Mouse (Mus musculus) neural tube, embryonic 12.5 days (tissue): ENCODE results near the gene Usp40. TPM values are rescaled to one million over a fixed set of nuclear protein-coding genes. Genes with fewer than 3 reads are reported as not detected.
"Not testable (repeated sequence)": the region's sequence is repeated elsewhere in the genome, so short reads cannot be mapped to it uniquely, and the experiment has no call there.

Source experiments
- ATAC-seq: fragments of 200-750 bp; cut with Nextera tagmentation; 2 replicates; pipeline ENCODE4 v1.8.0; 2017; ENCODE audit warnings: low read depth, mild to moderate bottlenecking, moderate TSS enrichment, moderate library complexity; ENCODE audit not compliant: low FRiP score
- H3K27ac ChIP-seq: fragments of 300-500 bp; sonication (generic); 2 replicates; pipeline ENCODE4 v1.5.1; 2016
- H3K27me3 ChIP-seq: fragments of 300-500 bp; sonication (generic); replicated peaks from 2 replicates; pipeline ENCODE4 v1.6.1; 2016; ENCODE audit warnings: mild to moderate bottlenecking
- H3K36me3 ChIP-seq: fragments of 300-500 bp; sonication (generic); 2 replicates; pipeline ENCODE4 v1.6.1; 2016; ENCODE audit warnings: mild to moderate bottlenecking
- H3K4me1 ChIP-seq: fragments of 300-500 bp; sonication (generic); 2 replicates; pipeline ENCODE4 v1.6.1; 2016
- H3K4me2 ChIP-seq: fragments of 300-500 bp; sonication (generic); replicated peaks from 2 replicates; pipeline ENCODE4 v1.6.1; 2016; ENCODE audit warnings: mild to moderate bottlenecking
- H3K4me3 ChIP-seq: fragments of 300-500 bp; sonication (generic); 2 replicates; pipeline ENCODE4 v1.5.1; 2016
- H3K9ac ChIP-seq: fragments of 300-500 bp; sonication (generic); 2 replicates; pipeline ENCODE4 v1.6.1; 2016; ENCODE audit warnings: mild to moderate bottlenecking
- H3K9me3 ChIP-seq: fragments of 300-500 bp; sonication (generic); 2 replicates; pipeline ENCODE4 v1.6.1; 2016; ENCODE audit warnings: mild to moderate bottlenecking
- WGBS: fragments of 180-500 bp; shearing (Covaris S2); methylation state at CpG from one replicate; pipeline ENCODE4 v1.1.7; 2016; 5-methylcytosine and 5-hydroxymethylcytosine counted together
- polyA plus RNA-seq: library from polyadenylated mRNA; unstranded; fragments of >200 nt; fragmentation: Nextera tagmentation; extraction: Ambion mirVana; gene quantifications from 2 replicates; pipeline ENCODE4 v1.2.1, GENCODE M21; 2016

Usp40 gene
- 29.3 and 33.2 TPM in 2 replicates for polyA plus RNA-seq

DNA sequence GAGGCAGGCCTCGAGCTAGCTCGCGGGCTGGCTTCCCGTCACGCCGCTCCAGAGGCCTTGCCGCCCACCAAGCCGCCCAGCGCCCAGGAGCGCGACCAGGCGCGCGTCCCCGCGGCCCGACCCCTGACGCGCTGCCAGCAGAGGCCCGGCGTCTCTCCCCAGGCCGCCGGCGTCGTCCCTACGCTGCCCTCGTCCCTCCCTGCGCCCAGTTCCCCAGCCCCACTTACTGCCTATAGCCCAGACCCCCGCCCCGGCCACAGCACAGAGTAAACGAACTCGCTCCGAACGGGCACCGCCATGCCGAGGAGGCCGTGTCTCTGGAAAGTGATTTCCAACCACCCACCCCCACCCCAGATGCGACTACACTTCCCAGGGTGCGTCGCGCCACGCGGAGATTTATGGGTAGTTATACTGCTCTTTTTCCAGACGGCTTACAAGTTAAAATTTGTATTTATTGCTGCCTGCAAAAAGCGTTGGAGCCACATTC lies at the start of gene Usp40:
TSS of gene Usp40 (minus strand) at position 341 of the 487 bp plus-strand sequence.
- peak within 1 kb of the TSS; percentile 56 for H3K4me2 ChIP-seq
- 0 out of 2 replicates have a peak, but pooled peaks cover 8% of the 10 kb centered on the region for H3K4me1 ChIP-seq
- H3K27ac ChIP-seq: peak within 1 kb of the TSS; percentile 75
- H3K9ac ChIP-seq: peak within 1 kb of the TSS; percentile 89
- peak within 1 kb of the TSS; percentile 67 for H3K4me3 ChIP-seq
- H3K27me3 ChIP-seq: no peaks in the 10 kb centered on the region
- no peaks in the 10 kb centered on the region for H3K36me3 ChIP-seq
- peak; percentile 93 for ATAC-seq
- H3K9me3 ChIP-seq: no peaks in the 10 kb centered on the region
- WGBS: 1% methylated on average over 45 of the region's 45 CpGs

- no peak within 1 kb of the TSS for H3K27ac ChIP-seq
- WGBS: 82% methylated on average over 1 of the region's 1 CpGs
- H3K4me2 ChIP-seq: no peak within 1 kb of the TSS
- H3K4me3 ChIP-seq: no peak within 1 kb of the TSS
- H3K36me3 ChIP-seq: no peaks in the 10 kb centered on the region
- ATAC-seq: no peak
- no peaks in the 10 kb centered on the region for H3K27me3 ChIP-seq
- H3K4me1 ChIP-seq: no peaks in the 10 kb centered on the region
- no peak within 1 kb of the TSS for H3K9ac ChIP-seq
- no peaks in the 10 kb centered on the region for H3K9me3 ChIP-seq
Measured at GRCm38 (mm10) chr1:88055088-88055487, 46.7 kb upstream of the Usp40 start, which contains the start of gene Ugt1a10. Gene Ugt1a10 (plus strand): TSS chr1:88055388.

DNA sequence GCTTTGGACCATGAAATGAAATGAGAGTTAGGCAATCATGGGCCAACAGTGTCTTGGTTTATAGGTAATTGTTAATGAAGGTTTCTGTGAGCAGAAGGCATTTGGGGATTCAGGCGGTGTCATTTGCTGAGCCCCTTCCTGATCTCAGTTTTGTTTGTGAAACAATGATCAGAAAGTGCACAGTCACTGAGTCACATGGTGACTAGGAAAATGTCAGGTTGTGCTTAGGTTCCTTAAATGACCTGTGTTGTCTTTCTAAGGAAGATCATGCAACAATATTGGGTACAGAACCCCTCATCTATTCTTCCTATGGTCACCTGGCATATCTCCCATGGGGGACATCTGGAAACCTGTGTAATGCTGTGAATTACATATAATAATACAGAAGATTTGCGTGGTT lies 39.1 kb upstream of the Usp40 start:
- H3K4me1 ChIP-seq, H3K27me3 ChIP-seq, H3K4me2 ChIP-seq, H3K36me3 ChIP-seq, H3K9ac ChIP-seq, ATAC-seq, H3K4me3 ChIP-seq, H3K9me3 ChIP-seq, H3K27ac ChIP-seq: not testable (repeated sequence)
- 85% methylated on average over 2 of the region's 2 CpGs for WGBS

GRCm38 (mm10) chr1:88044832-88045437 lies 36.6 kb upstream of the Usp40 start:
- H3K9ac ChIP-seq, H3K27me3 ChIP-seq, H3K9me3 ChIP-seq, H3K27ac ChIP-seq, H3K4me2 ChIP-seq, H3K4me1 ChIP-seq, ATAC-seq, H3K36me3 ChIP-seq, H3K4me3 ChIP-seq: not testable (repeated sequence)
- WGBS: 88% methylated on average over 4 of the region's 5 CpGs

- H3K27me3 ChIP-seq, H3K4me1 ChIP-seq, H3K9me3 ChIP-seq, H3K4me2 ChIP-seq, H3K4me3 ChIP-seq, H3K36me3 ChIP-seq, ATAC-seq, H3K9ac ChIP-seq, H3K27ac ChIP-seq: not testable (repeated sequence)
- 88% methylated on average over 2 of the region's 2 CpGs for WGBS
Measured at GRCm38 (mm10) chr1:88043044-88043443, 34.7 kb upstream of the Usp40 start.

- 83% methylated on average over 3 of the region's 3 CpGs for WGBS
Measured at GRCm38 (mm10) chr1:88025244-88025643, 16.9 kb upstream of the Usp40 start.

DNA sequence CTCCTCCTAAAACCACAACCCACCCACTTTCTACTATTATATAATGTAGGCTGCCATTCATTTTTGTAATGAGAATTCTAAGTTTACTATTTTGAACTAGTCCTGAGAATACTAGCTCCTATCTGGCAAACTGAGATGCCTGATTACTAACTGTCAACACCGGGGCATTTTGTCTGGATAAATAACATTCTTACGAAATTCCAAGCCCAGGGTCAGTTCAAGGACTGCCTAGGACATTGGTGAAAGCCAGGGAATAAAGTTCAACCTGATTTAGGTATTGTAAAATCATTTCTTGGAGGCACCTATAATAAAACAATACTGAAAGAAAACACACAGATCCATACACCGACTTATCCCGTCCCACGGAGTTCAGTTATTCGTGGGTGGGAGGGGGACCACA lies 7.0 kb upstream of the Usp40 start:
- no peak overlapping the region for H3K27ac ChIP-seq
- H3K27me3 ChIP-seq: no peaks in the 10 kb centered on the region
- H3K9ac ChIP-seq: no peak overlapping the region
- no peak overlapping the region for H3K4me3 ChIP-seq
- no peak overlapping the region for H3K4me2 ChIP-seq
- H3K4me1 ChIP-seq: no peaks in the 10 kb centered on the region
- WGBS: 90% methylated on average over 6 of the region's 6 CpGs
- H3K9me3 ChIP-seq: peaks cover 12% of the 10 kb centered on the region; the same call in 1 of the 2 replicates
- H3K36me3 ChIP-seq: no peaks in the 10 kb centered on the region
- ATAC-seq: no peak

More at GRCm38 (mm10) chr1:88025244-88025643, 16.9 kb upstream of the Usp40 start:
- H3K27ac ChIP-seq, H3K4me1 ChIP-seq, H3K36me3 ChIP-seq, H3K4me3 ChIP-seq, H3K27me3 ChIP-seq, H3K9me3 ChIP-seq, ATAC-seq, H3K4me2 ChIP-seq, H3K9ac ChIP-seq: not testable (repeated sequence)

DNA sequence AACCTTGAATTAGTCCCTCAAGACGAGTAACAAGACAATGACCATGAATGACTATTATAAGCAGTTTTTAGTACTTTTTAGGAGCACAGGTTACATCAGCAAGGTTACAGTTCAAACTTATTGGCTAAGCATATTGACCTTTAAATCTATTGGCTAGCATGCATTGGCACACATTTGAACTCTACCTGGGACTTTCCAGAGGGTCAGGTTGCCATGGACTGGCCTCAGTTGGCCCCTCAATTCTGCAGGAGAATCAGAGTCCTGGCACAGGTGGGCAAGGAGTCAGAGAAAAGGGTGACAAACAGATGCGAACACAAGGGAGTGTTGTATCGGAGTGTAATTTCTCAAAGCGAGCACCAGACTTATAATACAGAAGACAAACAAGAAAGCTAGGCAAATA lies 6.3 kb upstream of the Usp40 start:
- H3K4me3 ChIP-seq: no peak overlapping the region
- H3K9ac ChIP-seq: no peak overlapping the region
- WGBS: 92% methylated on average over 4 of the region's 4 CpGs
- H3K27me3 ChIP-seq: no peaks in the 10 kb centered on the region
- no peak for ATAC-seq
- H3K9me3 ChIP-seq: peaks cover 12% of the 10 kb centered on the region; the same call in 1 of the 2 replicates
- H3K36me3 ChIP-seq: no peaks in the 10 kb centered on the region
- no peak overlapping the region for H3K27ac ChIP-seq
- no peak overlapping the region for H3K4me2 ChIP-seq
- H3K4me1 ChIP-seq: no peaks in the 10 kb centered on the region

DNA sequence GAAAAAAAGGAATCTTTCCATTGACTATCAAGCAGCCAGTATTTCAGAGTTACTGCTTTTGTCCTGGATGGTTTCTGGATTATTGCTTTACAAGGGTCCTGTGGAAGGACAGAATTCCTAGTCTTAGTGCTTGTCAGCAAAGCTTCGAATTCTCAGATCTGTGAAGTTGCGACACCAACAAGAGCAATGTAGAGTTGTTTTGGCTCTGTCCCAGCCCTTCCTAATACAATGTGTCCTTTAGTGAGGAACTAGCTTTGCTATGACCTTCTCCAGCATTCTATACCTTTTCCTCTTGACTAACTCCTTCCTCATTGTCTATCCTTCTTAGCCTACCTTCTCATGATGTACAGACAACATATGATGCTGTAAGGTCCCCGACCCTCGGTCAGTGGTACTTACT lies 5.8 kb upstream of the Usp40 start:
- peaks cover 12% of the 10 kb centered on the region; the same call in 1 of the 2 replicates for H3K9me3 ChIP-seq
- no peak for ATAC-seq
- WGBS: 90% methylated on average over 4 of the region's 4 CpGs
- no peak overlapping the region for H3K27ac ChIP-seq
- H3K36me3 ChIP-seq: no peaks in the 10 kb centered on the region
- no peak overlapping the region for H3K9ac ChIP-seq
- no peak overlapping the region for H3K4me2 ChIP-seq
- no peaks in the 10 kb centered on the region for H3K27me3 ChIP-seq
- no peaks in the 10 kb centered on the region for H3K4me1 ChIP-seq
- H3K4me3 ChIP-seq: no peak overlapping the region

GRCm38 (mm10) chr1:88013726-88014125 lies 5.4 kb upstream of the Usp40 start:
- Histone ChIP-seq H3K4me3 (no peak overlapping the region), H3K9ac (no peak overlapping the region), H3K9me3 (peaks cover 12% of the 10 kb centered on the region; the same call in 1 of the 2 replicates), H3K27ac (no peak overlapping the region), H3K36me3 (no peaks in the 10 kb centered on the region), H3K4me2 (no peak overlapping the region), H3K4me1 (no peaks in the 10 kb centered on the region), H3K27me3 (no peaks in the 10 kb centered on the region)
- 87% methylated on average over 3 of the region's 3 CpGs for WGBS
- ATAC-seq: no peak

DNA sequence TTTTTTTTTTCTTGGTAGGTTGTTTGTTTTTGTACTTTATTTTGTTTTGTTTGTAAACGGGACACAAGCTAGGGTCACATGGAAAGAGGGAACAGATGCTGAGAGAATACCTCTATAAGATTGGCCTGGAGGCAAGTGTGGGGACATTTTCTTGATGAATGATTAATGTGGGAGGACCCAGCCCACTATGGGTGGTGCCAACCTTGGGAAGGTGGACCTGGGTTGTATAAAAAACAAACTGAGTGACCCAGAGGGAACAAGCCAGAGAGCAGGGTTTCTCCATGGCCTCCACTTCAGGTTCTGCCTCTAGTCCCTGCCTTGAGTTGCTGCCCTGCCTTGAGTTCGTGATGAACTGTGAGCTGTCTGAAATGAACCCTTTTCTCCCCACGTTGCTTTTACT lies 1.2 kb upstream of the Usp40 start:
- Histone ChIP-seq H3K27me3 (no peaks in the 10 kb centered on the region), H3K4me3 (no peak overlapping the region), H3K9ac (no peak overlapping the region), H3K4me1 (0 out of 2 replicates have a peak, but pooled peaks cover 8% of the 10 kb centered on the region), H3K4me2 (no peak overlapping the region), H3K9me3 (0 out of 2 replicates have a peak, but pooled peaks cover 3% of the 10 kb centered on the region), H3K27ac (no peak overlapping the region), H3K36me3 (no peaks in the 10 kb centered on the region)
- ATAC-seq: no peak
- WGBS: 72% methylated on average over 3 of the region's 3 CpGs

- peak overlapping the region; percentile 89 for H3K9ac ChIP-seq
- no peak overlapping the region for H3K27ac ChIP-seq
- no peaks in the 10 kb centered on the region for H3K27me3 ChIP-seq
- peak; percentile 52; the same call in 1 of the 2 replicates for ATAC-seq
- peak overlapping the region; percentile 56 for H3K4me2 ChIP-seq
- 55% methylated on average over 4 of the region's 4 CpGs for WGBS
- no peaks in the 10 kb centered on the region for H3K9me3 ChIP-seq
- H3K4me3 ChIP-seq: peak overlapping the region; percentile 67
- H3K36me3 ChIP-seq: no peaks in the 10 kb centered on the region
- H3K4me1 ChIP-seq: 0 out of 2 replicates have a peak, but pooled peaks cover 8% of the 10 kb centered on the region
Measured at GRCm38 (mm10) chr1:88008735-88009134, 384 bp upstream of the Usp40 start.
